Mouse (Mus musculus) embryonic facial prominence, embryonic 14.5 days (tissue): Measurements from ENCODE around the gene Olfr1215. TPM values are rescaled to one million over a fixed set of nuclear protein-coding genes. Genes with fewer than 3 reads are reported as not detected.
"Not testable (repeated sequence)": the region's sequence is repeated elsewhere in the genome, so short reads cannot be mapped to it uniquely, and the experiment has no call there.

ENCODE experiments used
- ATAC-seq: fragments of 200-750 bp; cut with Nextera tagmentation; 2 replicates; pipeline ENCODE4 v1.8.0; 2017; ENCODE audit warnings: low read depth, moderate number of reproducible peaks, moderate TSS enrichment
- DNase-seq: peaks from one replicate; pipeline ENCODE4 v3.0.0-alpha.2; 2015; ENCODE audit warnings: low spot score
- H3K27ac ChIP-seq: fragments of 300-500 bp; sonication (generic); replicated peaks from 2 replicates; pipeline ENCODE4 v1.5.1; 2014; ENCODE audit warnings: low read depth, mild to moderate bottlenecking, low read length, moderate library complexity
- H3K27me3 ChIP-seq: fragments of 300-500 bp; sonication (generic); replicated peaks from 2 replicates; pipeline ENCODE4 v1.6.1; 2014; ENCODE audit warnings: low read length; ENCODE audit not compliant: control insufficient read depth, insufficient read depth
- H3K36me3 ChIP-seq: fragments of 300-500 bp; sonication (generic); 2 replicates; pipeline ENCODE4 v1.6.1; 2014; ENCODE audit warnings: low read length, mixed read lengths; ENCODE audit not compliant: control insufficient read depth, insufficient read depth
- H3K4me1 ChIP-seq: fragments of 300-500 bp; sonication (generic); 2 replicates; pipeline ENCODE4 v1.6.1; 2014; ENCODE audit warnings: antibody characterized with exemption, low read length; ENCODE audit not compliant: control insufficient read depth, insufficient read depth
- H3K4me2 ChIP-seq: fragments of 300-500 bp; sonication (generic); 2 replicates; pipeline ENCODE4 v1.6.1; 2014; ENCODE audit warnings: low read depth, mild to moderate bottlenecking, low read length, moderate library complexity, mixed read lengths
- H3K4me3 ChIP-seq: fragments of 300-500 bp; sonication (generic); 2 replicates; pipeline ENCODE4 v1.5.1; 2014; ENCODE audit warnings: low read depth, mild to moderate bottlenecking, low read length
- H3K9ac ChIP-seq: fragments of 300-500 bp; sonication (generic); 2 replicates; pipeline ENCODE4 v1.6.1; 2014; ENCODE audit warnings: low read depth, mild to moderate bottlenecking, low read length, moderate library complexity, mixed read lengths
- H3K9me3 ChIP-seq: fragments of 300-500 bp; sonication (generic); 2 replicates; pipeline ENCODE4 v1.6.1; 2016; ENCODE audit warnings: low read length; ENCODE audit not compliant: control insufficient read depth
- WGBS: fragments of 180-500 bp; shearing (Covaris S2); extraction: QIAGEN DNeasy Blood & Tissue Kit; methylation state at CpG from one replicate; pipeline ENCODE4 v1.1.7; 2014; 5-methylcytosine and 5-hydroxymethylcytosine counted together
- polyA plus RNA-seq: library from polyadenylated mRNA; unstranded; fragments of >200 nt; fragmentation: Nextera tagmentation; extraction: Ambion mirVana; gene quantifications from 2 replicates; pipeline ENCODE4 v1.2.1, GENCODE M21; 2014

Olfr1215 gene
- not detected in 2 replicates for polyA plus RNA-seq

DNA sequence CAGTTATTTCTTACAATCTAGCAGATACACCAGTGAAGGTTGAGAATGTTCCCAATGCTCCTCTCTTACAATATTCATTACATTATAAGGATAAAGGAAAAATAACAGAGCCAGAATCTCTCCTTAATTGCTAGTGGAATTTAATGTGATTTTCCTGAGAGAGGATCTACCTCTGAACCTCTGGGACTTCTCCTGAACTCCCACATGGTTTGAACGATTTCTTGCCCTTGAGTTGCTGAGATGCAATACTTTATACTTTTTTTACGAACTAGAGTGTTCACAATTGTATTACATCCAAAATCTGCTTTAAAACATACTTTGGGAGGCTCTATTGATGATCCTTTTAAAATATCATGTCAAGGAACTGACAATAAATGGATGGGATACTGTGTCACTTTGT lies at the start of gene Olfr1215:
TSS of gene Olfr1215 (minus strand) at position 101 of the 400 bp plus-strand sequence.
- no peaks in the 10 kb centered on the region for H3K9me3 ChIP-seq
- H3K36me3 ChIP-seq = no peaks in the 10 kb centered on the region
- H3K4me3 ChIP-seq = no peak within 1 kb of the TSS
- no peak for DNase-seq
- H3K27ac ChIP-seq = no peak within 1 kb of the TSS
- H3K4me2 ChIP-seq = no peak within 1 kb of the TSS
- H3K4me1 ChIP-seq = no peaks in the 10 kb centered on the region
- no peaks in the 10 kb centered on the region for H3K27me3 ChIP-seq
- no peak for ATAC-seq
- WGBS = 65% methylated on average over 2 of the region's 2 CpGs
- H3K9ac ChIP-seq = no peak within 1 kb of the TSS

- Histone ChIP-seq H3K4me2 (no peak within 1 kb of the TSS), H3K36me3 (no peaks in the 10 kb centered on the region), H3K27me3 (no peaks in the 10 kb centered on the region), H3K9me3 (no peaks in the 10 kb centered on the region), H3K9ac (no peak within 1 kb of the TSS), H3K4me1 (no peaks in the 10 kb centered on the region), H3K27ac (no peak within 1 kb of the TSS), H3K4me3 (no peak within 1 kb of the TSS)
- no peak for ATAC-seq
- no peak for DNase-seq
- 69% methylated on average over 2 of the region's 2 CpGs for WGBS
Measured at GRCm38 (mm10) chr2:89031965-89032364, 25.2 kb upstream of the Olfr1215 start, which contains the start of gene Olfr1217. Gene Olfr1217, minus strand, starts transcription at chr2:89032065.

GRCm38 (mm10) chr2:89021436-89021835 lies 14.7 kb upstream of the Olfr1215 start:
- H3K36me3 ChIP-seq, ATAC-seq, H3K9me3 ChIP-seq, H3K4me3 ChIP-seq, H3K4me2 ChIP-seq, H3K9ac ChIP-seq, DNase-seq, H3K4me1 ChIP-seq, H3K27me3 ChIP-seq, H3K27ac ChIP-seq: not testable (repeated sequence)
- 67% methylated on average over 3 of the region's 3 CpGs for WGBS

DNA sequence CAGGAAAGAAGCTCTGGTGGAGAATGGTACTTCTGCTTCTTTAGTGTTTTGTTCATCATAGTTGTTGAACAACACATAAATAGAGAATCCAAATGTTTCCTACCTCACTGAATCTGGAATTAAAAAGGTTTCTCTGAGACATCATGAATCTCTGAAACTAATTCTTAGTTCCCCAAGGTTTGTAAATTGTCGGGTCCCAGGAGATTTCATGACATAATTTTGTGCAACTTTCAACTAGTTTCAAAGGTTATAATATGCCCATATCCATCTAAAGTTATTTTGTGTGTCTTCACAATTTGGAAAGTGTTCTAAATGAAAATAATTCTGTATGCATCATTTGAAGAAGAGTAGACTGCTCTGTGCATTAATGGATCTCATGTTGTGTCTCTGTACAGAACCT lies 11.5 kb upstream of the Olfr1215 start, which contains the start of gene Olfr1216:
TSS of gene Olfr1216 (minus strand) at position 101 of the 400 bp plus-strand sequence.
- DNase-seq (no peak), ATAC-seq (no peak)
- H3K27me3 ChIP-seq = no peaks in the 10 kb centered on the region
- H3K36me3 ChIP-seq = no peaks in the 10 kb centered on the region
- WGBS = 73% methylated on average over 1 of the region's 1 CpGs
- H3K27ac ChIP-seq = no peak within 1 kb of the TSS
- H3K9ac ChIP-seq = no peak within 1 kb of the TSS
- no peak within 1 kb of the TSS for H3K4me2 ChIP-seq
- H3K4me3 ChIP-seq = no peak within 1 kb of the TSS
- no peaks in the 10 kb centered on the region for H3K4me1 ChIP-seq
- H3K9me3 ChIP-seq = no peaks in the 10 kb centered on the region

GRCm38 (mm10) chr2:88992553-88992952 lies 14.2 kb downstream of the Olfr1215 start, which contains the start of gene Olfr1214:
Gene Olfr1214, minus strand, starts transcription at chr2:88992653.
- DNase-seq = no peak

GRCm38 (mm10) chr2:88980181-88980580 lies 26.6 kb downstream of the Olfr1215 start, which contains the start of gene Gm13762:
Gene Gm13762, minus strand, starts transcription at chr2:88980281.
- 57% methylated on average over 1 of the region's 1 CpGs for WGBS
- Histone ChIP-seq H3K36me3 (no peaks in the 10 kb centered on the region), H3K4me3 (no peak within 1 kb of the TSS), H3K9me3 (no peaks in the 10 kb centered on the region), H3K4me1 (no peaks in the 10 kb centered on the region), H3K27ac (no peak within 1 kb of the TSS), H3K4me2 (no peak within 1 kb of the TSS), H3K27me3 (no peaks in the 10 kb centered on the region), H3K9ac (no peak within 1 kb of the TSS)
- ATAC-seq = no peak
- DNase-seq = no peak

More at GRCm38 (mm10) chr2:88992553-88992952, 14.2 kb downstream of the Olfr1215 start, which contains the start of gene Olfr1214:
- H3K9ac ChIP-seq = no peak within 1 kb of the TSS
- no peaks in the 10 kb centered on the region for H3K36me3 ChIP-seq
- no peaks in the 10 kb centered on the region for H3K27me3 ChIP-seq
- H3K9me3 ChIP-seq = no peaks in the 10 kb centered on the region
- ATAC-seq = no peak
- WGBS = 78% methylated on average over 1 of the region's 1 CpGs
- H3K27ac ChIP-seq = no peak within 1 kb of the TSS
- H3K4me3 ChIP-seq = no peak within 1 kb of the TSS
- no peaks in the 10 kb centered on the region for H3K4me1 ChIP-seq
- H3K4me2 ChIP-seq = no peak within 1 kb of the TSS

DNA sequence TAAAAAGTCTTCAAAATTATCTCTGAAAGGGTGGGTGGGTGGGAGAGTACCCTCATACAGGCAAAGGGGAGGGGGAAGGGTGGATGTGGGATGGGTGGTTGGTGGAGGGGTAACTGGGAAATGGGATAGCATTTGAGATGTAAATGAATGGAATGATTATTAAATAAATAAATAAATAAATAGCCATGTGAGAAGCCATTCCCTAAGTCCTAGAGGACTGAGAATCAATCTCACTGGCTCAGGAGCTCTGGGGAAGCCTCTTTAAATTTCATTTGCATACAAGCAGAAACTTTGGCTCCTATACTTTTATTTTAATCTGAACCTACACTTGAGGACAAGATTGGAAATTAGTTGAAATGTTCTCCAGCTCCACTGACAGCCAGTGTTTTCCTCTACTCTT lies 53.1 kb downstream of the Olfr1215 start, which contains the start of gene Olfr1212:
TSS of gene Olfr1212 (plus strand) at position 301 of the 400 bp plus-strand sequence.
- H3K4me1 ChIP-seq = no peaks in the 10 kb centered on the region
- H3K9me3 ChIP-seq = no peaks in the 10 kb centered on the region
- no peak within 1 kb of the TSS for H3K27ac ChIP-seq
- no peak within 1 kb of the TSS for H3K4me3 ChIP-seq
- H3K4me2 ChIP-seq = no peak within 1 kb of the TSS
- no peak within 1 kb of the TSS for H3K9ac ChIP-seq
- no peaks in the 10 kb centered on the region for H3K27me3 ChIP-seq
- ATAC-seq (no peak), DNase-seq (no peak)
- no peaks in the 10 kb centered on the region for H3K36me3 ChIP-seq

Other genes with a start within 250 kb of the Olfr1215 start
- not detected in 2 replicates for gene Olfr1199, start 246.5 kb downstream of the Olfr1215 start, polyA plus RNA-seq
- not detected in 2 replicates for gene Olfr1200, start 236.5 kb downstream of the Olfr1215 start, polyA plus RNA-seq
- gene Olfr1201, start 213.9 kb downstream of the Olfr1215 start, polyA plus RNA-seq = not detected in 2 replicates
- not detected in 2 replicates for gene Olfr1202, start 192.5 kb downstream of the Olfr1215 start, polyA plus RNA-seq
- gene Olfr1205, start 177.2 kb downstream of the Olfr1215 start, polyA plus RNA-seq = not detected in 2 replicates
- gene Olfr1204, start 157.7 kb downstream of the Olfr1215 start, polyA plus RNA-seq = 0.03 TPM in 1 of 2 replicates, not detected in the other
- 0.06 TPM in 1 of 2 replicates, not detected in the other for gene Olfr1206, start 143.7 kb downstream of the Olfr1215 start, polyA plus RNA-seq
- gene Olfr1208, start 104.7 kb downstream of the Olfr1215 start, polyA plus RNA-seq = not detected in 2 replicates
- gene Olfr1209, start 91.8 kb downstream of the Olfr1215 start, polyA plus RNA-seq = not detected in 2 replicates
- 0.11 TPM in 1 of 2 replicates, not detected in the other for gene Olfr1211, start 68.9 kb downstream of the Olfr1215 start, polyA plus RNA-seq
- not detected in 2 replicates for gene Olfr1212, start 53.0 kb downstream of the Olfr1215 start, polyA plus RNA-seq
- not detected in 2 replicates for gene Gm13762, start 26.7 kb downstream of the Olfr1215 start, polyA plus RNA-seq
- gene Olfr1214, start 14.3 kb downstream of the Olfr1215 start, polyA plus RNA-seq = not detected in 2 replicates
- not detected in 2 replicates for gene Olfr1216, start 11.4 kb upstream of the Olfr1215 start, polyA plus RNA-seq
- not detected in 2 replicates for gene Olfr1217, start 25.1 kb upstream of the Olfr1215 start, polyA plus RNA-seq
- gene Olfr1218, start 54.2 kb upstream of the Olfr1215 start, polyA plus RNA-seq = not detected in 2 replicates
- gene Olfr1219, start 76.5 kb upstream of the Olfr1215 start, polyA plus RNA-seq = not detected in 2 replicates
- not detected in 2 replicates for gene Olfr1220, start 99.9 kb upstream of the Olfr1215 start, polyA plus RNA-seq
- gene Olfr1221, start 110.3 kb upstream of the Olfr1215 start, polyA plus RNA-seq = 0.04 TPM in 1 of 2 replicates, not detected in the other
- 0.06 TPM in 1 of 2 replicates, not detected in the other for gene Olfr1222, start 126.1 kb upstream of the Olfr1215 start, polyA plus RNA-seq
- not detected in 2 replicates for gene Olfr1223, start 144.6 kb upstream of the Olfr1215 start, polyA plus RNA-seq
- not detected in 2 replicates for gene Olfr1224-ps1, start 157.1 kb upstream of the Olfr1215 start, polyA plus RNA-seq
- gene Olfr1225, start 167.7 kb upstream of the Olfr1215 start, polyA plus RNA-seq = not detected in 2 replicates
- 0.08 and 0.14 TPM in 2 replicates for gene Olfr1226, start 193.1 kb upstream of the Olfr1215 start, polyA plus RNA-seq
- gene Olfr1228, start 247.1 kb upstream of the Olfr1215 start, polyA plus RNA-seq = not detected in 2 replicates